Comparison of ENCODE assay signal across 10 mouse cellular contexts in the genomic region with DNA sequence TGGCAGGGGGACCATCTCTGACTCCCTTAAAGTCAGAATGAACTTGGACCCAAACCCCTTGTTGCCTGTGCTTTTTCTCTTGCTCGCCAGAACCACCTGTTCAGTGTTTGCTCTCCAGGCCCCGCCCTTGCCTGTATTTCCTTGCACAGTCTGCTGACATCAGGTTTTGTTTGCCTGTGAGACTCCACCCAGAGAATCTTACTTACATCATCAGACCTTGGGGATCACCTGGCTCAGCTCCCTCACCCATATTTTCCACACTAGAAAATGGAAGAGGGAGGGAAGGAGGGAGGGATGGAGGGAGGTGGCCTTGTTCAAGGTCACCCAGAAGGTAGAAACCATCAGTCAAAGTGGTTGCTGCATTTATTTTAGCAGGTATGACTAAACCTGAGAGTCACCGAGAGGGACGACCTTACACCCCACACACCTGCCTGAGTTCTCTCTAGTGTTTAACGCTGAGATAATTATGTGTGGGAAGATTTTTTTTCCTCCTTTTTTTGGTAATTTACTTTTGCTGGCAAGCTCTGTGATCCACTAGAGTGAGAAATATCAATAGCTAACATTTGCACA. TPM values are rescaled to one million over a fixed set of nuclear protein-coding genes. Genes with fewer than 3 reads are reported as not detected.
DNase-seq lines count a peak whose midpoint lies in the region; ATAC-seq lines count a peak whose summit lies in the region.
"Had no signal": no experiment of that assay in that cellular context is flagged by ENCODE, and none has a peak within 500 bp of the region (broad histone marks: within the 10 kb centered on the region; RNA-seq: fewer than 3 reads in every experiment).

No protein-coding gene starts in this region.

- H3K27ac ChIP-seq in midbrain, embryonic 10.5 days (replicated peaks), result peak overlapping the region; percentile 69
- no peak overlapping the region; the same call in 1 of the 2 replicates for H3K27ac ChIP-seq in midbrain, embryonic 11.5 days (ENCODE audit: low read depth, low read length)
- peak overlapping the region; percentile 75 for H3K27ac ChIP-seq in hindbrain, embryonic 11.5 days (ENCODE audit: low read depth, low read length)
- peak overlapping the region; percentile 79 for H3K27ac ChIP-seq in midbrain, embryonic 12.5 days (replicated peaks)
- H3K27ac ChIP-seq: limb, embryonic 12.5 days had no signal

- no peaks in the 10 kb centered on the region for H3K27me3 ChIP-seq in midbrain, embryonic 10.5 days (ENCODE audit: low read depth, poor library complexity, severe bottlenecking)
- no peaks in the 10 kb centered on the region for H3K27me3 ChIP-seq in midbrain, embryonic 11.5 days (ENCODE audit: control insufficient read depth, insufficient read depth, low read length)
- H3K27me3 ChIP-seq in hindbrain, embryonic 11.5 days (ENCODE audit: control insufficient read depth, insufficient read depth, low read length), result no peaks in the 10 kb centered on the region
- H3K27me3 ChIP-seq in midbrain, embryonic 12.5 days, result no peaks in the 10 kb centered on the region

- intact Hi-C loops in gastrocnemius, postnatal 36 days (cut with DNase I), result no loop called here

- no peak for DNase-seq in midbrain, embryonic 10.5 days (ENCODE audit: low spot score)
- no peak for DNase-seq in midbrain, embryonic 11.5 days (ENCODE audit: low spot score, missing footprints)
- no peak for DNase-seq in hindbrain, embryonic 11.5 days (ENCODE audit: low spot score)
- DNase-seq in retina, embryonic 14.5 days (ENCODE audit: low spot score), result no peak
- no peak for DNase-seq in gastrocnemius, postnatal 36 days
- DNase-seq: retina, postnatal 1 day; thymus, postnatal 25 days had no signal

- H3K36me3 ChIP-seq in midbrain, embryonic 10.5 days, result no peaks in the 10 kb centered on the region
- no peaks in the 10 kb centered on the region for H3K36me3 ChIP-seq in midbrain, embryonic 11.5 days (ENCODE audit: control insufficient read depth, insufficient read depth, low read length)
- no peaks in the 10 kb centered on the region for H3K36me3 ChIP-seq in hindbrain, embryonic 11.5 days (ENCODE audit: control insufficient read depth, insufficient read depth, low read length)
- no peaks in the 10 kb centered on the region for H3K36me3 ChIP-seq in midbrain, embryonic 12.5 days
- H3K36me3 ChIP-seq: limb, embryonic 12.5 days had no signal

- 86% methylated on average over 5 of the region's 5 CpGs for WGBS in midbrain, embryonic 10.5 days
- 80% methylated on average over 5 of the region's 5 CpGs for WGBS in midbrain, embryonic 11.5 days
- 79% methylated on average over 5 of the region's 5 CpGs for WGBS in hindbrain, embryonic 11.5 days
- WGBS in midbrain, embryonic 12.5 days, result 83% methylated on average over 5 of the region's 5 CpGs

- no peak overlapping the region for H3K4me3 ChIP-seq in midbrain, embryonic 10.5 days
- no peak overlapping the region for H3K4me3 ChIP-seq in midbrain, embryonic 11.5 days (ENCODE audit: low read depth, low read length)
- H3K4me3 ChIP-seq in hindbrain, embryonic 11.5 days (ENCODE audit: low read depth, low read length), result no peak overlapping the region
- H3K4me3 ChIP-seq in midbrain, embryonic 12.5 days, result no peak overlapping the region
- H3K4me3 ChIP-seq: limb, embryonic 12.5 days had no signal

- no peak overlapping the region for H3K4me2 ChIP-seq in midbrain, embryonic 11.5 days
- H3K4me2 ChIP-seq in hindbrain, embryonic 11.5 days (replicated peaks; ENCODE audit: low read depth, low read length), result no peak overlapping the region
- H3K4me2 ChIP-seq in midbrain, embryonic 12.5 days (replicated peaks), result no peak overlapping the region
- H3K4me2 ChIP-seq: limb, embryonic 12.5 days had no signal

- no peaks in the 10 kb centered on the region for H3K9me3 ChIP-seq in midbrain, embryonic 10.5 days (replicated peaks)
- H3K9me3 ChIP-seq in midbrain, embryonic 11.5 days (ENCODE audit: control insufficient read depth, low read length), result no peaks in the 10 kb centered on the region
- H3K9me3 ChIP-seq in hindbrain, embryonic 11.5 days (ENCODE audit: control insufficient read depth, low read length), result no peaks in the 10 kb centered on the region
- no peaks in the 10 kb centered on the region for H3K9me3 ChIP-seq in midbrain, embryonic 12.5 days
- H3K9me3 ChIP-seq: limb, embryonic 12.5 days had no signal

- peaks cover 54% of the 10 kb centered on the region for H3K4me1 ChIP-seq in midbrain, embryonic 10.5 days
- H3K4me1 ChIP-seq in midbrain, embryonic 11.5 days (ENCODE audit: control insufficient read depth, insufficient read depth, low read length), result peaks cover 27% of the 10 kb centered on the region
- peaks cover 11% of the 10 kb centered on the region for H3K4me1 ChIP-seq in hindbrain, embryonic 11.5 days (replicated peaks; ENCODE audit: control insufficient read depth, insufficient read depth, low read length)
- H3K4me1 ChIP-seq in midbrain, embryonic 12.5 days, result peaks cover 39% of the 10 kb centered on the region

- no peak for ATAC-seq in midbrain, embryonic 11.5 days (ENCODE audit: low FRiP score)
- ATAC-seq in hindbrain, embryonic 11.5 days (ENCODE audit: low FRiP score), result no peak
- no peak for ATAC-seq in midbrain, embryonic 12.5 days (ENCODE audit: low FRiP score, low read depth)
- no peak for ATAC-seq in activated CD4-positive, CD25-positive, alpha-beta regulatory T cell, adult 4 months

- no peak overlapping the region for H3K9ac ChIP-seq in midbrain, embryonic 11.5 days (ENCODE audit: low read length)
- no peak overlapping the region for H3K9ac ChIP-seq in hindbrain, embryonic 11.5 days (ENCODE audit: low read depth, low read length)
- no peak overlapping the region for H3K9ac ChIP-seq in midbrain, embryonic 12.5 days (replicated peaks)
- H3K9ac ChIP-seq: limb, embryonic 12.5 days had no signal

RNA-seq across cellular contexts. Expression of a gene that starts 7.4 kb away (rescaled TPM):
- 1.3 and 2.7 TPM in 2 replicates for polyA plus RNA-seq in midbrain, embryonic 10.5 days (2016; fragmentation: Nextera tagmentation; extraction: Ambion mirVana)
- polyA plus RNA-seq in midbrain, embryonic 11.5 days (2014; fragmentation: Nextera tagmentation; extraction: Ambion mirVana), result 2.3 and 2.7 TPM in 2 replicates
- 6.0 and 6.2 TPM in 2 replicates for polyA plus RNA-seq in hindbrain, embryonic 11.5 days (2014; fragmentation: Nextera tagmentation; extraction: Ambion mirVana)
- 6.6 and 7.4 TPM in 2 replicates for polyA plus RNA-seq in midbrain, embryonic 12.5 days (2016; fragmentation: Nextera tagmentation; extraction: Ambion mirVana)
- not detected for polyA plus RNA-seq in activated CD4-positive, CD25-positive, alpha-beta regulatory T cell, adult 4 months (2017; shearing (Covaris generic))
- 1 to 10 TPM in 1 of 2 experiments, under 1 TPM in 1; 0.99 to 1.3 TPM for total RNA-seq in gastrocnemius, postnatal 36 days (2021)
